Mouse (Mus musculus) MEL (cell line): ENCODE measurements around the gene Snrpf.

Experiments
- CTCF ChIP-seq, 3 experiments: IDR thresholded peaks in 2 of 3; conservative IDR thresholded peaks in 1 of 3; 2 replicates each; pipeline ENCODE4 v1.5.1; 2011 to 2012; ENCODE audit warnings: low read length in 3 of 3, low read depth in 2 of 3, mild to moderate bottlenecking in 2 of 3, improper control_type of control experiment in 1 of 3, inconsistent platforms in 1 of 3, mixed read lengths in 1 of 3, moderate library complexity in 1 of 3; ENCODE audit not compliant: control insufficient read depth in 1 of 3, insufficient read depth in 1 of 3, poor library complexity in 1 of 3, severe bottlenecking in 1 of 3
- E2F4 ChIP-seq: IDR thresholded peaks from 2 replicates; pipeline ENCODE4 v1.6.1; 2011; ENCODE audit warnings: low read depth, low read length, improper control_type of control experiment, borderline replicate concordance
- EP300 ChIP-seq, 2 experiments: IDR thresholded peaks; 2 replicates each; pipeline ENCODE4 v1.6.1; 2011; ENCODE audit warnings: improper control_type of control experiment in 2 of 2, low read length in 2 of 2, low read depth in 1 of 2, mild to moderate bottlenecking in 1 of 2
- GATA1 ChIP-seq: IDR thresholded peaks from 2 replicates; pipeline ENCODE4 v1.6.1; 2011; ENCODE audit warnings: low read depth, low read length, improper control_type of control experiment
- KAT2A ChIP-seq: conservative IDR thresholded peaks from 2 replicates; pipeline ENCODE4 v1.6.1; 2012; ENCODE audit warnings: low read depth, low read length, improper control_type of control experiment, inconsistent platforms
- NELFE ChIP-seq: IDR thresholded peaks from 2 replicates; pipeline ENCODE4 v1.6.1; 2011; ENCODE audit warnings: low read depth, low read length, improper control_type of control experiment
- UBTF ChIP-seq: IDR thresholded peaks from 2 replicates; pipeline ENCODE4 v1.6.1; 2012; ENCODE audit warnings: low read depth, mild to moderate bottlenecking, inconsistent platforms, low read length, improper control_type of control experiment, moderate library complexity, borderline replicate concordance; ENCODE audit not compliant: insufficient read depth

GRCm38 (mm10) chr10:93543176-93543575 is 46.3 kb downstream of the Snrpf start:
- TF ChIP-seq KAT2A (no peak), NELFE (no peak), CTCF (IDR thresholded peaks at IDR 0.05 in 2 of 3, conservative IDR thresholded peaks at IDR 0.05 in 1 of 3; ENCODE audit: control insufficient read depth in 1 of 3, insufficient read depth in 1 of 3, low read depth in 2 of 3, low read length in 3 of 3, poor library complexity in 1 of 3, severe bottlenecking in 1 of 3) (no peak), GATA1 (no peak), E2F4 (no peak), EP300 (IDR thresholded peaks at IDR 0.05; ENCODE audit: low read depth in 1 of 2, low read length in 2 of 2) (no peak), UBTF (no peak)
